Mouse (Mus musculus) adrenal gland, adult (tissue): ENCODE data around the gene Lrrc8d.
"Not testable (repeated sequence)": the region's sequence is repeated elsewhere in the genome, so short reads cannot be mapped to it uniquely, and the experiment has no call there.

Experiments used
- DNase-seq, 2 experiments: peaks; one replicate each; pipeline ENCODE4 v3.0.0; 2022 to 2023; ENCODE audit warnings: low spot score in 1 of 2; ENCODE audit not compliant: inconsistent age in 2 of 2

The Lrrc8d gene

GRCm38 (mm10) chr5:105853271-105853670 lies 153.5 kb downstream of the Lrrc8d start:
- no peak for DNase-seq

GRCm38 (mm10) chr5:105857486-105857885 lies 157.7 kb downstream of the Lrrc8d start:
- DNase-seq = no peak

- peak; percentile 53 to 83 for DNase-seq
Measured at GRCm38 (mm10) chr5:105858754-105859694, 159.3 kb downstream of the Lrrc8d start.

- no peak for DNase-seq
Measured at GRCm38 (mm10) chr5:105859716-105860460, 160.1 kb downstream of the Lrrc8d start.

GRCm38 (mm10) chr5:105860461-105860835 lies 160.7 kb downstream of the Lrrc8d start:
- DNase-seq = no peak

- DNase-seq = no peak
Measured at GRCm38 (mm10) chr5:105861616-105862015, 161.8 kb downstream of the Lrrc8d start.

GRCm38 (mm10) chr5:105865110-105865628 lies 165.4 kb downstream of the Lrrc8d start:
- not testable (repeated sequence) for DNase-seq

GRCm38 (mm10) chr5:105867427-105867826 lies 167.7 kb downstream of the Lrrc8d start:
- DNase-seq = no peak

GRCm38 (mm10) chr5:105867841-105868447 lies 168.2 kb downstream of the Lrrc8d start:
- peak in 1 of 2 experiments; percentile 87 for DNase-seq

- peak; percentile 78 to 94 for DNase-seq
Measured at GRCm38 (mm10) chr5:105868593-105868992, 168.8 kb downstream of the Lrrc8d start.

- no peak for DNase-seq
Measured at GRCm38 (mm10) chr5:105869739-105870138, 170.0 kb downstream of the Lrrc8d start.

GRCm38 (mm10) chr5:105871140-105871539 lies 171.4 kb downstream of the Lrrc8d start:
- no peak for DNase-seq

- DNase-seq = peak in 1 of 2 experiments; percentile 18
Measured at GRCm38 (mm10) chr5:105872176-105872575, 172.4 kb downstream of the Lrrc8d start.

- peak in 1 of 2 experiments; percentile 22 for DNase-seq
Measured at GRCm38 (mm10) chr5:105872916-105873315, 173.1 kb downstream of the Lrrc8d start.

- peak in 1 of 2 experiments; percentile 17 for DNase-seq
Measured at GRCm38 (mm10) chr5:105873774-105874173, 174.0 kb downstream of the Lrrc8d start.

- no peak for DNase-seq
Measured at GRCm38 (mm10) chr5:105874476-105874875, 174.7 kb downstream of the Lrrc8d start.

GRCm38 (mm10) chr5:105876068-105876924 lies 176.5 kb downstream of the Lrrc8d start, which contains the start of gene Zfp326:
Gene Zfp326, plus strand, starts transcription at chr5:105876565.
- DNase-seq = peak; percentile 93 to 98

- DNase-seq = peak in 1 of 2 experiments; percentile 77
Measured at GRCm38 (mm10) chr5:105876925-105877774, 177.4 kb downstream of the Lrrc8d start.
